Mouse (Mus musculus) MEL (cell line): ENCODE results near the gene Cd84.

Experiments used
- CHD2 ChIP-seq: IDR thresholded peaks from 2 replicates; pipeline ENCODE4 v1.6.1; 2011; ENCODE audit warnings: low read length, improper control_type of control experiment
- CTCF ChIP-seq, 3 experiments: IDR thresholded peaks in 2 of 3; conservative IDR thresholded peaks in 1 of 3; 2 replicates each; pipeline ENCODE4 v1.5.1; 2011 to 2012; ENCODE audit warnings: low read length in 3 of 3, low read depth in 2 of 3, mild to moderate bottlenecking in 2 of 3, improper control_type of control experiment in 1 of 3, inconsistent platforms in 1 of 3, mixed read lengths in 1 of 3, moderate library complexity in 1 of 3; ENCODE audit not compliant: control insufficient read depth in 1 of 3, insufficient read depth in 1 of 3, poor library complexity in 1 of 3, severe bottlenecking in 1 of 3
- POLR2A ChIP-seq, 2 experiments: IDR thresholded peaks; 2 replicates each; pipeline ENCODE4 v1.6.1; 2011 to 2012; ENCODE audit warnings: low read length in 2 of 2, mild to moderate bottlenecking in 2 of 2, control low read depth in 1 of 2, improper control_type of control experiment in 1 of 2, low read depth in 1 of 2, moderate library complexity in 1 of 2; ENCODE audit not compliant: control insufficient read depth in 1 of 2, insufficient read depth in 1 of 2, poor library complexity in 1 of 2
- RAD21 ChIP-seq: IDR thresholded peaks from 2 replicates; pipeline ENCODE4 v1.6.1; 2011; ENCODE audit warnings: mild to moderate bottlenecking, low read depth, low read length, improper control_type of control experiment
- TAL1 ChIP-seq: IDR thresholded peaks from 2 replicates; pipeline ENCODE4 v1.6.1; 2012; ENCODE audit warnings: mild to moderate bottlenecking, inconsistent platforms, low read length, moderate library complexity, mixed read lengths
- TBP ChIP-seq: IDR thresholded peaks from 2 replicates; pipeline ENCODE4 v1.8.0; 2011; ENCODE audit warnings: low read depth, low read length, improper control_type of control experiment

DNA sequence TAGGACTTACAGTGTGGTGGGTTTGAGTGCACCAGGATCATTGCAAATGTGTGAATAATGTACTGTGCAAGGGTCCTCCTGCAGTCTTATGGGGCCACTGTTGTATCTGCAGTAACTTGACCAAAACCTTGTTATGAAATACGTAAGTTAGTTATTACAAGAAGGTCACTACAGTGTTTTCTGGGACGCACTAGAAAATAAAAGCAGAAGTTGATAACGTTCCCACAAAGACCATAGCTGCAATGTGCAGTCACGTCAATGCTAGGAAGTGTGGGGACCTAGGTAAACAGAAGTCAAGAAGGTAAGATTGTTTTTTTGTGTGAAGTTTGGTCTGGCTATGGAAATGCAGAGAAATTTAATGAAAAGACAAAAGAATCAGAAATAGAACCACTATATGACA is 22.5 kb upstream of the Cd84 start:
- TF ChIP-seq TBP (no peak), TAL1 (no peak), RAD21 (no peak), CTCF (IDR thresholded peaks at IDR 0.05 in 2 of 3, conservative IDR thresholded peaks at IDR 0.05 in 1 of 3; ENCODE audit: control insufficient read depth in 1 of 3, insufficient read depth in 1 of 3, low read depth in 2 of 3, low read length in 3 of 3, poor library complexity in 1 of 3, severe bottlenecking in 1 of 3) (no peak), POLR2A (IDR thresholded peaks at IDR 0.05; ENCODE audit: control insufficient read depth in 1 of 2, insufficient read depth in 1 of 2, low read depth in 1 of 2, low read length in 2 of 2, poor library complexity in 1 of 2) (no peak), CHD2 (no peak)
